Mouse (Mus musculus): ENCODE results near the gene Tomt. TPM values are rescaled to one million over a fixed set of nuclear protein-coding genes. Genes with fewer than 3 reads are reported as not detected.
A peak's percentile ranks its signal among the peaks of the same experiment; 100 is the strongest.
"Not testable (repeated sequence)": the region's sequence is repeated elsewhere in the genome, so short reads cannot be mapped to it uniquely, and the experiment has no call there.

Gene Tomt
- polyA plus RNA-seq, 1 experiment from 2014 or later: 0.40 TPM

- peaks cover 39% of the 10 kb centered on the region for H3K4me1 ChIP-seq (replicated peaks)
- no peaks in the 10 kb centered on the region for H3K27me3 ChIP-seq
- peak; percentile 44 for ATAC-seq (ENCODE audit: low FRiP score)
- no peaks in the 10 kb centered on the region for H3K9me3 ChIP-seq
- WGBS: 7% methylated on average over 15 of the region's 15 CpGs
- peak overlapping the region; percentile 77 for H3K9ac ChIP-seq
- peak overlapping the region; percentile 82 for H3K4me2 ChIP-seq
- H3K36me3 ChIP-seq: no peaks in the 10 kb centered on the region
- H3K27ac ChIP-seq: peak overlapping the region; percentile 63
- peak overlapping the region; percentile 88 for H3K4me3 ChIP-seq
These were observed 27.1 kb upstream of the Tomt start for GRCm38 (mm10) chr7:101933300-101933699.

- peak overlapping the region; percentile 26; the same call in 1 of the 2 replicates for H3K9ac ChIP-seq
- no peak for ATAC-seq (ENCODE audit: low FRiP score)
- H3K4me1 ChIP-seq (replicated peaks): peaks cover 39% of the 10 kb centered on the region
- WGBS: 94% methylated on average over 1 of the region's 1 CpGs
- no peaks in the 10 kb centered on the region for H3K27me3 ChIP-seq
- no peaks in the 10 kb centered on the region for H3K36me3 ChIP-seq
- H3K4me2 ChIP-seq: peak overlapping the region; percentile 82; the same call in 1 of the 2 replicates
- H3K4me3 ChIP-seq: peak overlapping the region; percentile 88
- no peaks in the 10 kb centered on the region for H3K9me3 ChIP-seq
- H3K27ac ChIP-seq: no peak overlapping the region
These were observed 26.4 kb upstream of the Tomt start for GRCm38 (mm10) chr7:101932551-101932950.

- no peak overlapping the region for H3K27ac ChIP-seq
- H3K27me3 ChIP-seq: no peaks in the 10 kb centered on the region
- H3K4me3 ChIP-seq: no peak overlapping the region
- no peak overlapping the region for H3K9ac ChIP-seq
- peaks cover 6% of the 10 kb centered on the region for H3K4me1 ChIP-seq (replicated peaks)
- no peak overlapping the region for H3K4me2 ChIP-seq
- no peaks in the 10 kb centered on the region for H3K36me3 ChIP-seq
- no peak for ATAC-seq (ENCODE audit: low FRiP score)
- no peaks in the 10 kb centered on the region for H3K9me3 ChIP-seq
- WGBS: 88% methylated on average over 3 of the region's 3 CpGs
These were observed 21.9 kb upstream of the Tomt start for GRCm38 (mm10) chr7:101928093-101928492.

- not testable (repeated sequence) for H3K36me3 ChIP-seq; H3K9me3 ChIP-seq; H3K27me3 ChIP-seq; H3K4me3 ChIP-seq; H3K4me1 ChIP-seq (replicated peaks); ATAC-seq (ENCODE audit: low FRiP score); H3K9ac ChIP-seq; H3K27ac ChIP-seq; H3K4me2 ChIP-seq
These were observed 19.7 kb upstream of the Tomt start for GRCm38 (mm10) chr7:101925892-101926291.

- no peak overlapping the region for H3K9ac ChIP-seq
- H3K4me2 ChIP-seq: no peak overlapping the region
- no peaks in the 10 kb centered on the region for H3K9me3 ChIP-seq
- peak; percentile 76; the same call in 1 of the 2 replicates for ATAC-seq (ENCODE audit: low FRiP score)
- H3K27me3 ChIP-seq: no peaks in the 10 kb centered on the region
- no peaks in the 10 kb centered on the region for H3K4me1 ChIP-seq (replicated peaks)
- peaks cover 17% of the 10 kb centered on the region for H3K36me3 ChIP-seq
- H3K27ac ChIP-seq: no peak overlapping the region
- WGBS: 22% methylated on average over 1 of the region's 1 CpGs
- no peak overlapping the region for H3K4me3 ChIP-seq
These were observed 11.9 kb upstream of the Tomt start for GRCm38 (mm10) chr7:101918071-101918470.

- 62% methylated on average over 3 of the region's 3 CpGs for WGBS
- no peak overlapping the region for H3K9ac ChIP-seq
- H3K9me3 ChIP-seq: no peaks in the 10 kb centered on the region
- H3K27me3 ChIP-seq: no peaks in the 10 kb centered on the region
- H3K4me2 ChIP-seq: no peak overlapping the region
- no peak overlapping the region for H3K4me3 ChIP-seq
- no peak for ATAC-seq (ENCODE audit: low FRiP score)
- H3K4me1 ChIP-seq (replicated peaks): peaks cover 16% of the 10 kb centered on the region
- peaks cover 59% of the 10 kb centered on the region for H3K36me3 ChIP-seq
- no peak overlapping the region for H3K27ac ChIP-seq
These were observed 5.8 kb upstream of the Tomt start for GRCm38 (mm10) chr7:101911982-101912381.

GRCm38 (mm10) chr7:101910138-101910537 is 4.0 kb upstream of the Tomt start:
- no peaks in the 10 kb centered on the region for H3K27me3 ChIP-seq
- H3K27ac ChIP-seq: no peak overlapping the region
- no peak overlapping the region for H3K4me3 ChIP-seq
- peaks cover 26% of the 10 kb centered on the region for H3K4me1 ChIP-seq (replicated peaks)
- H3K9ac ChIP-seq: no peak overlapping the region
- H3K4me2 ChIP-seq: no peak overlapping the region
- no peak for ATAC-seq (ENCODE audit: low FRiP score)
- H3K36me3 ChIP-seq: peaks cover 59% of the 10 kb centered on the region
- WGBS: 94% methylated on average over 4 of the region's 4 CpGs
- H3K9me3 ChIP-seq: no peaks in the 10 kb centered on the region

GRCm38 (mm10) chr7:101908367-101908766 is 2.2 kb upstream of the Tomt start:
- H3K27ac ChIP-seq: no peak overlapping the region
- H3K9me3 ChIP-seq: no peaks in the 10 kb centered on the region
- no peak overlapping the region for H3K4me2 ChIP-seq
- H3K36me3 ChIP-seq: peaks cover 45% of the 10 kb centered on the region
- H3K4me3 ChIP-seq: no peak overlapping the region
- H3K27me3 ChIP-seq: no peaks in the 10 kb centered on the region
- no peak for ATAC-seq (ENCODE audit: low FRiP score)
- peaks cover 30% of the 10 kb centered on the region for H3K4me1 ChIP-seq (replicated peaks)
- 82% methylated on average over 4 of the region's 4 CpGs for WGBS
- peak overlapping the region; percentile 35 for H3K9ac ChIP-seq

- peak overlapping the region; percentile 97; the same call in 1 of the 2 replicates for H3K27ac ChIP-seq
- no peaks in the 10 kb centered on the region for H3K27me3 ChIP-seq
- 81% methylated on average over 8 of the region's 8 CpGs for WGBS
- H3K9me3 ChIP-seq: no peaks in the 10 kb centered on the region
- H3K4me1 ChIP-seq (replicated peaks): peaks cover 30% of the 10 kb centered on the region
- ATAC-seq (ENCODE audit: low FRiP score): no peak
- peak overlapping the region; percentile 88 for H3K9ac ChIP-seq
- H3K4me2 ChIP-seq: peak overlapping the region; percentile 74
- H3K4me3 ChIP-seq: peak overlapping the region; percentile 77
- H3K36me3 ChIP-seq: peaks cover 40% of the 10 kb centered on the region
These were observed 537 bp upstream of the Tomt start for GRCm38 (mm10) chr7:101906696-101907095.

GRCm38 (mm10) chr7:101905561-101906286 is 435 bp downstream of the Tomt start, which contains the start of gene Lamtor1:
Lamtor1 (plus strand) TSS chr7:101905904.
- Histone ChIP-seq H3K4me1 (replicated peaks) (peaks cover 30% of the 10 kb centered on the region), H3K4me2 (peak within 1 kb of the TSS; percentile 74), H3K27me3 (no peaks in the 10 kb centered on the region), H3K9ac (peak within 1 kb of the TSS; percentile 88), H3K9me3 (no peaks in the 10 kb centered on the region), H3K4me3 (peak within 1 kb of the TSS; percentile 77), H3K27ac (peak within 1 kb of the TSS; percentile 97), H3K36me3 (peaks cover 40% of the 10 kb centered on the region)
- WGBS: under 1% methylated on average over 60 of the region's 61 CpGs
- ATAC-seq (ENCODE audit: low FRiP score): peak; percentile 98

GRCm38 (mm10) chr7:101902846-101903245 is 3.3 kb downstream of the Tomt start:
- peaks cover 30% of the 10 kb centered on the region for H3K36me3 ChIP-seq
- no peaks in the 10 kb centered on the region for H3K9me3 ChIP-seq
- no peak overlapping the region for H3K4me3 ChIP-seq
- no peak overlapping the region for H3K4me2 ChIP-seq
- H3K4me1 ChIP-seq (replicated peaks): peaks cover 20% of the 10 kb centered on the region
- H3K9ac ChIP-seq: no peak overlapping the region
- no peak for ATAC-seq (ENCODE audit: low FRiP score)
- no peaks in the 10 kb centered on the region for H3K27me3 ChIP-seq
- H3K27ac ChIP-seq: no peak overlapping the region

- no peak for ATAC-seq (ENCODE audit: low FRiP score)
- Histone ChIP-seq H3K4me3 (no peak overlapping the region), H3K36me3 (peaks cover 30% of the 10 kb centered on the region), H3K27me3 (no peaks in the 10 kb centered on the region), H3K4me2 (no peak overlapping the region), H3K27ac (no peak overlapping the region), H3K9ac (no peak overlapping the region), H3K9me3 (no peaks in the 10 kb centered on the region), H3K4me1 (replicated peaks) (peaks cover 18% of the 10 kb centered on the region)
- WGBS: 95% methylated on average over 10 of the region's 10 CpGs
These were observed 4.2 kb downstream of the Tomt start for GRCm38 (mm10) chr7:101901969-101902368.
